Mouse (Mus musculus): Measurements from ENCODE around the gene Rpl23a. TPM values are rescaled to one million over a fixed set of nuclear protein-coding genes. Genes with fewer than 3 reads are reported as not detected.
A peak's percentile ranks its signal among the peaks of the same experiment; 100 is the strongest.

The Rpl23a gene
- total and polyA plus RNA-seq, 3 experiments, result 2,992 to 3,939 (median 3,361) TPM

DNA sequence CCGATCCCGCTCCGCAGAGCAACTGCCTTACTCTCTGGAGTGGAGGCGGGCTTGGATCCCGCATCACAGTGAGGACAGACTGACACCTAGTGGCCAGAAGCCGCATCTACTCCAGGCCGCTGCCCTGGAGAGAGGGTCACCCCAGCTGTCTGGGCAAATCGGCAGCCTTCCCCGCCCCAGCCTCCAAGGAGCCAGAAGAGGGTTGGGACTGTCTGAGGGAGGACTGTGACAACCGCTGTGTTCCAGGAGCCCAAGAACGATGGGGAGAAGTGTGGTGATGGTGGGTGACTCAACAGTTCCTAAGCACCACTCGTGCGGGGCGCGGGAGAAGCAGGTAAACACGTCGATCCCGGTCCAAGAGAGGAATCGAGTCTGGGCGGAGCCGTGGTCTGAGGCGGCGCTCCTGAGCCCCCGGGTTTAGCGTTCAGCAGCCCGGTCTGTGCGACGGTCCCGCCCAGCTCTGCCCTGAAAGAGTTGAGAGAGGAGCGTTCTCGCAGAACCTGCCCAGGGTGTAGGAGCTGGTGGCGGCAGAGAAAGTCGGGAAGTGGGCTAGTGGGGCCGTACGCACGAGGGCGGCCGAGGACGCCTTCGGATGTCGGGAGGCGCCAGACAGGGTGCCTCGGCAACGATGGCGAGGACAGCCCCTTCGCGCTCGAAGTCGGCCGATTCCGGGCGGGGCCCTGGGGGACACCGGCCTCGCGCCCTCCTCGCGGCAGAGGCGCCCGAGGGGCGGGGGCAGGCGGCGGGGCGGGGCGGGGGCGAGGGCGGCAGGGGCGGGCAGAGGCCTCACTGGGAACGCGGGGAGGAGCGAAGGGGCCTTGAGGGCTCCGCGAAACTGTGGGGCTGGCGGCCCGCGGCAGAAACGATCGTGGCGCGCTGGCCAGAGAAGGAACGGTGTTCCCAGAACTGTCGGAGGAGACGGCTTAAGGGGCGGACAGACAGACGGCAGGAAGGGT lies 5.2 kb downstream of the Rpl23a start:
- dilution Hi-C loops (cut with MboI; ENCODE audit: extremely low pct_ligation_motif_present, extremely low pct_unique_long_range_greater_than_20kb, low sequenced_read_pairs) (no loop called here), in situ Hi-C loops (cut with MboI; ENCODE audit: low pct_ligation_motif_present, low pct_unique_long_range_greater_than_20kb, low sequenced_read_pairs) (loop anchor here (5.0 to 10.0 kb wide), 3 partner anchors 121 to 351 kb away; no protein-coding TSS in a partner anchor)
- H3K9ac ChIP-seq (ENCODE audit: insufficient read depth, low read depth), result peak overlapping the region; percentile 61
- H3K79me2 ChIP-seq (replicated peaks; ENCODE audit: control insufficient read depth, extremely low read depth, insufficient read depth, poor library complexity, severe bottlenecking), result peaks cover 36% of the 10 kb centered on the region
- peak; percentile 96 for DNase-seq (ENCODE audit: extremely low read depth)
- H3K4me1 ChIP-seq (ENCODE audit: control insufficient read depth in 1 of 2, insufficient read depth in 2 of 2), result peaks cover 13 to 61% of the 10 kb centered on the region in 2 experiments
- H3K27me3 ChIP-seq (replicated peaks), result no peaks in the 10 kb centered on the region
- H3K4me3 ChIP-seq (replicated peaks in 1 of 3; ENCODE audit: low read depth in 2 of 3, low read length in 2 of 3, poor library complexity in 1 of 3), result peak overlapping the region; percentile 65 to 72 (median 66)
- H3K36me3 ChIP-seq (replicated peaks in 1 of 2; ENCODE audit: control insufficient read depth in 1 of 2, insufficient read depth in 1 of 2, low read length in 1 of 2), result peaks cover 26 to 40% of the 10 kb centered on the region in 2 experiments
- H3K4me2 ChIP-seq (ENCODE audit: insufficient read depth, low read depth, poor library complexity, severe bottlenecking), result peak overlapping the region; percentile 59
- no peaks in the 10 kb centered on the region for H3K9me3 ChIP-seq (replicated peaks; ENCODE audit: low read length)
- peak overlapping the region; percentile 94 for H3K27ac ChIP-seq (ENCODE audit: insufficient read depth, low read depth)
- TF ChIP-seq TBP (conservative IDR thresholded peaks at IDR 0.05; ENCODE audit: low read depth, low read length) (0 out of 2 replicates have a peak, but pooled peaks have one; percentile 25), MEF2A (IDR thresholded peaks at IDR 0.05; ENCODE audit: borderline replicate concordance, low read depth, low read length) (no peak), ELF1 (IDR thresholded peaks at IDR 0.05; ENCODE audit: low read depth, low read length) (no peak; the same call in 1 of the 2 replicates), SMC3 (IDR thresholded peaks at IDR 0.05; ENCODE audit: low read depth, low read length) (peak; percentile 93), USF2 (conservative IDR thresholded peaks at IDR 0.05; ENCODE audit: low read depth, low read length) (no peak; the same call in 1 of the 2 replicates), KAT2A (IDR thresholded peaks at IDR 0.05; ENCODE audit: insufficient replicate concordance, low read length) (0 out of 2 replicates have a peak, but pooled peaks have one; percentile 7), ETS1 (conservative IDR thresholded peaks at IDR 0.05; ENCODE audit: low read depth, low read length) (no peak), JUN (IDR thresholded peaks at IDR 0.05; ENCODE audit: insufficient read depth, low read depth, low read length) (no peak), USF1 (IDR thresholded peaks at IDR 0.05; ENCODE audit: low read depth, low read length) (no peak), BHLHE40 (IDR thresholded peaks at IDR 0.05; ENCODE audit: low read depth, low read length) (peak; percentile 62), MAZ (IDR thresholded peaks at IDR 0.05; ENCODE audit: low read depth, low read length) (peak; percentile 17), NRF1 (IDR thresholded peaks at IDR 0.05; ENCODE audit: low read depth, low read length) (no peak), UBTF (IDR thresholded peaks at IDR 0.05; ENCODE audit: low read depth, low read length) (peak; percentile 93), E2F4 (IDR thresholded peaks at IDR 0.05; ENCODE audit: insufficient replicate concordance, low read depth, low read length) (no peak), ZC3H11A (IDR thresholded peaks at IDR 0.05; ENCODE audit: low read depth, low read length) (peak; percentile 50; the same call in 1 of the 2 replicates), MXI1 (IDR thresholded peaks at IDR 0.05; ENCODE audit: low read depth, low read length) (no peak), JUND (conservative IDR thresholded peaks at IDR 0.05; ENCODE audit: low read depth, low read length) (no peak), TCF12 (IDR thresholded peaks at IDR 0.05; ENCODE audit: low read depth, low read length) (peak; percentile 40), CHD1 (IDR thresholded peaks at IDR 0.05; ENCODE audit: low read depth, low read length) (peak; percentile 11; the same call in 1 of the 2 replicates), GABPA (IDR thresholded peaks at IDR 0.05; ENCODE audit: insufficient replicate concordance, low read depth, low read length) (no peak), POLR2A (IDR thresholded peaks at IDR 0.05; ENCODE audit: low read depth, low read length) (peak; percentile 77), RCOR1 (conservative IDR thresholded peaks at IDR 0.05; ENCODE audit: low read depth, low read length) (no peak; the same call in 1 of the 2 replicates), POLR2AphosphoS2 (IDR thresholded peaks at IDR 0.05; ENCODE audit: low read depth, low read length) (no peak), MAFK (IDR thresholded peaks at IDR 0.05; ENCODE audit: insufficient replicate concordance, low read length) (no peak), IRF4 (IDR thresholded peaks at IDR 0.05; ENCODE audit: low read depth, low read length) (no peak; the same call in 1 of the 2 replicates), ZNF384 (IDR thresholded peaks at IDR 0.05; ENCODE audit: low read depth, low read length) (no peak), MYC (IDR thresholded peaks at IDR 0.05; ENCODE audit: low read depth, low read length) (no peak), CTCF (conservative IDR thresholded peaks at IDR 0.05 in 1 of 2, IDR thresholded peaks at IDR 0.05 in 1 of 2; ENCODE audit: low read depth in 2 of 2, low read length in 2 of 2) (peak; percentile 85 to 99), NELFE (IDR thresholded peaks at IDR 0.05; ENCODE audit: low read depth, low read length) (peak; percentile 74), PAX5 (IDR thresholded peaks at IDR 0.05; ENCODE audit: low read length) (no peak), EP300 (IDR thresholded peaks at IDR 0.05; ENCODE audit: low read length) (no peak), ZMIZ1 (IDR thresholded peaks at IDR 0.05; ENCODE audit: low read depth, low read length) (peak; percentile 66), RAD21 (IDR thresholded peaks at IDR 0.05; ENCODE audit: low read depth, low read length) (peak; percentile 99), HCFC1 (IDR thresholded peaks at IDR 0.05; ENCODE audit: low read depth, low read length) (no peak; the same call in 1 of the 2 replicates), MAX (IDR thresholded peaks at IDR 0.05; ENCODE audit: low read length) (no peak), SIN3A (IDR thresholded peaks at IDR 0.05; ENCODE audit: low read length) (peak; percentile 68), ZKSCAN1 (IDR thresholded peaks at IDR 0.05; ENCODE audit: borderline replicate concordance, low read depth, low read length) (no peak)
